Mouse (Mus musculus): ENCODE results near the gene Klf11. TPM values are rescaled to one million over a fixed set of nuclear protein-coding genes. Genes with fewer than 3 reads are reported as not detected.

Gene Klf11
- polyA plus RNA-seq, 1 experiment = not detected

DNA sequence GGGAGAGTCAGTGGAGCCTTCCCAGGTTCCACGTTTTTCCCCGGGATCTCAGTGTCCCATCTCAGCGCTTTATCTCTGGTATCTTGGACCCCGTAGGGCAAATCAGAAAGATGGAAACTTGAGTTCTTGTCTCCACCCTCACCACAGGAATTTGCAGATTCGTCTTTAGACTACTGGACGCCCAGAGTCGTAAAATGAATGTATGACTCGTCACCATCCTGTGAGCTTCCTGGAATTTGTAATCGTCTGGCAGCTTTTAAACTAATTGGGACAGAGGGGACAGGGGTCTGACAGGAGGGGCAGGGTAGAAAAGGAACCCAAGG is 56.4 kb downstream of the Klf11 start:
- H3K4me3 ChIP-seq (ENCODE audit: insufficient read depth, low read depth, low read length) = no peak overlapping the region
- H3K4me1 ChIP-seq (ENCODE audit: control insufficient read depth, insufficient read depth, low read length) = peaks cover 8% of the 10 kb centered on the region
- TF ChIP-seq POLR2A (IDR thresholded peaks at IDR 0.05; ENCODE audit: insufficient read depth, low read depth, low read length) (no peak), CTCF (IDR thresholded peaks at IDR 0.05; ENCODE audit: insufficient read depth, low read depth, low read length) (no peak)
- WGBS = 2% methylated on average over 9 of the region's 9 CpGs
- H3K27ac ChIP-seq (ENCODE audit: insufficient read depth, low read depth, low read length) = no peak overlapping the region

DNA sequence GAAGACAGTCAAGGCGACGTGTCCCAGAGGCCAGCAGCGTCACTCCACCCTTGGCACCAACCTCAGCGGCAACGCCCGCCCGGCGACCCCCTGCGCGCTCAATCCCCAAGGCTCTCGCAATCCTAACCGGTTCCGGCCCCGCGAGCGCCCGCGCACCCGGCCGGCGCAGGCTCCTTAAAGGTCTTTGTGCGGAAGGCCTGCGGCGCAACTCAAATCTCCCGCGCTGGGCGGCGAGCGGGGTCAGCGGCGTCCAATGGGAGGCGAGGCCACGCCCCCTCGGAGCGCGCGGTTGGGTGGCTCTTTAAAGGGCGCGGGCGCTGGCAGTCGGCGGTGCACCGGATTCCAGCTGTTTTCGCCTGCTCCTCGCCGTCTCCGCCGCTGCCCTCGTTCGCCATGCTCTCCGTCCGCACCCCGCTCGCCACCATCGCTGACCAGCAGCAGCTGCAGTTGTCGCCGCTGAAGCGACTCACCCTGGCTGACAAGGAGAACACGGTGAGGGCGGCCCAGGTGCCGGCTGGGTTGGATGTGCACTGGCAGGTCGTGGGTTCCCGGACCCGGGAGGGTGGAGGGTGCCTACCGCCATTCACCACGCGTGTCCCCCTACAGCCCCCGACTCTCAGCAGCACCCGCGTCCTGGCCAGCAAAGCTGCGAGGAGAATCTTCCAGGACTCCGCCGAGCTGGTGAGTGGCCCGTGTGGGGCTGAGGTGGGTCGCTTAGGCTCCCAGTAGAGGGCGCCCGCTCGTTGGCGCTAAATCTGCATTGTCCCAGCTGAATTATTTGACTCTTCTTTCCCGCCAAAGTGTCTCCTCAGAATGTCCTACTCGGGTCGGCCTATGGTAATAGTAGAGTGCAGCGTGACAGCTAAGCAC is 57.1 kb downstream of the Klf11 start, which contains the start of gene Rrm2:
Gene Rrm2, plus strand, starts transcription at position 288 of the 870 bp plus-strand sequence.
- under 1% methylated on average over 83 of the region's 83 CpGs for WGBS
- TF ChIP-seq POLR2A (IDR thresholded peaks at IDR 0.05; ENCODE audit: insufficient read depth, low read depth, low read length) (no peak), CTCF (IDR thresholded peaks at IDR 0.05; ENCODE audit: insufficient read depth, low read depth, low read length) (peak; percentile 59)
- Histone ChIP-seq H3K27ac (ENCODE audit: insufficient read depth, low read depth, low read length) (no peak within 1 kb of the TSS), H3K4me1 (ENCODE audit: control insufficient read depth, insufficient read depth, low read length) (peaks cover 8% of the 10 kb centered on the region), H3K4me3 (ENCODE audit: insufficient read depth, low read depth, low read length) (peak within 1 kb of the TSS; percentile 84)

DNA sequence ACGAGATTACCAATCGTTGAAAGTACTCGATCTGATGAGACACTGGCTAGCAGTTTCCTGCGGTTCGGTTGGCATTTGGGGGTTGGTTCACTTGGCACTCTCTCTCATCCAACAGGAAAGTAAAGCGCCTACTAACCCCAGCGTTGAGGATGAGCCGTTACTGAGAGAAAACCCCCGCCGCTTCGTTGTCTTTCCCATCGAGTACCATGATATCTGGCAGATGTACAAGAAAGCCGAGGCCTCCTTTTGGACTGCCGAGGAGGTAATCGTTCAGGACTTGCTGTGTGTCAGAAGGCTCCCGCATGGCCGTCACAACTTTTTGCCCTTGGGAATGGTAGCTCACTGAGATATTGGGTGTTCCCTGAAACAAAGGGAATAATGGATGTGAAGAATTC is 57.7 kb downstream of the Klf11 start:
- Histone ChIP-seq H3K27ac (ENCODE audit: insufficient read depth, low read depth, low read length) (no peak overlapping the region), H3K4me1 (ENCODE audit: control insufficient read depth, insufficient read depth, low read length) (peaks cover 8% of the 10 kb centered on the region), H3K4me3 (ENCODE audit: insufficient read depth, low read depth, low read length) (peak overlapping the region; percentile 84; the same call in 1 of the 2 replicates)
- no peak for TF ChIP-seq CTCF (IDR thresholded peaks at IDR 0.05; ENCODE audit: insufficient read depth, low read depth, low read length)
- TF ChIP-seq POLR2A (IDR thresholded peaks at IDR 0.05; ENCODE audit: insufficient read depth, low read depth, low read length) = no peak
- 3% methylated on average over 17 of the region's 17 CpGs for WGBS

DNA sequence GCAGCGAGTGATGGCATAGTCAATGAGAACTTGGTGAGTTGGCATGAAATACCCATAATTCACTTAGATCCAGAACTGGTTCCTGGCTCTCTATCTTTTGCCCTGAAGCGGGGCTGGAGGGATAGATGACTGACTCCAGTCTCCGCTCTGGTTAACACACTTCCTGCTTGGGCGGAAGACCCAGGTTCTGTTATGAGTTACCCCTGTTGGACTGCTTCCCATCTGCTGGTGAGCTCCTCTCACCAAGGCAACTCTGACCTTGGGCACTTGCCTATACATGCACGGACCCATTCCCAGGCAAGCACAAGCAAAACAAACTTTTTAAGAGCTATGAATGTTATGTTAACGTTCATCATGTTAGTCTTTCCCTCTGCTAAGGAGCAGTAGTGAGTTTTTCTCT is 58.3 kb downstream of the Klf11 start:
- H3K4me3 ChIP-seq (ENCODE audit: insufficient read depth, low read depth, low read length) = no peak overlapping the region
- 35% methylated on average over 6 of the region's 6 CpGs for WGBS
- no peak for TF ChIP-seq CTCF (IDR thresholded peaks at IDR 0.05; ENCODE audit: insufficient read depth, low read depth, low read length)
- TF ChIP-seq POLR2A (IDR thresholded peaks at IDR 0.05; ENCODE audit: insufficient read depth, low read depth, low read length) = no peak

DNA sequence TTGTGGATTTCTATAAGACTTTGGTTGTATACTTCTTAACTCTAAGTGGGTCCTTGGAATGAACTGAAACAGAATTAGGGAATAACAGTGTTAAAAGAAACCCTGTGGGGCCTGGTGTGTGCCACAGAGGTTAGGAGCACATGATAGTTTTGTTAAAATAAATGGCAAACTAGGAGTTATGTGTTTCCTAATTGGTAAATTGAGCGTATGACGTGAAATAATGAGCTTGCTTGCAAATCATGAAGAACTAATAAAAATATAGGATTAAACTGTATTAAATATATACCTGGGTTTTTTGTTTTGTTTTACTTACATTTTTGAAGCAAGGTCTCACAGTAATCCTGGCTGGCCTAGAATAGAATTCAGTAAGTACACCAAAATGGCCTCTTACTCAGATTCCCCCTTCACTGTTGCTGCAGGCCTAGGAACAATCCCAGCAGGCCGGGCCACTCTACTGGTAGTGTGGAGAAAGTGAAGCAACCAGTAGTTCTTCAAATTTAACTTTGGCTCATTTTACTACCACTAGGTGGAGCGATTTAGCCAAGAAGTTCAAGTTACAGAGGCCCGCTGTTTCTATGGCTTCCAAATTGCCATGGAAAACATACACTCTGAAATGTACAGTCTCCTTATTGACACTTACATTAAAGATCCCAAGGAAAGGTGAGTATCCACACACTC is 58.9 kb downstream of the Klf11 start:
- peaks cover 8% of the 10 kb centered on the region for H3K4me1 ChIP-seq (ENCODE audit: control insufficient read depth, insufficient read depth, low read length)
- TF ChIP-seq POLR2A (IDR thresholded peaks at IDR 0.05; ENCODE audit: insufficient read depth, low read depth, low read length) = no peak
- TF ChIP-seq CTCF (IDR thresholded peaks at IDR 0.05; ENCODE audit: insufficient read depth, low read depth, low read length) = no peak
- 22% methylated on average over 5 of the region's 5 CpGs for WGBS
- no peak overlapping the region for H3K27ac ChIP-seq (ENCODE audit: insufficient read depth, low read depth, low read length)
- no peak overlapping the region for H3K4me3 ChIP-seq (ENCODE audit: insufficient read depth, low read depth, low read length)

More for the DNA sequence above, 58.3 kb downstream of the Klf11 start:
- H3K27ac ChIP-seq (ENCODE audit: insufficient read depth, low read depth, low read length) = no peak overlapping the region
- peaks cover 8% of the 10 kb centered on the region for H3K4me1 ChIP-seq (ENCODE audit: control insufficient read depth, insufficient read depth, low read length)

DNA sequence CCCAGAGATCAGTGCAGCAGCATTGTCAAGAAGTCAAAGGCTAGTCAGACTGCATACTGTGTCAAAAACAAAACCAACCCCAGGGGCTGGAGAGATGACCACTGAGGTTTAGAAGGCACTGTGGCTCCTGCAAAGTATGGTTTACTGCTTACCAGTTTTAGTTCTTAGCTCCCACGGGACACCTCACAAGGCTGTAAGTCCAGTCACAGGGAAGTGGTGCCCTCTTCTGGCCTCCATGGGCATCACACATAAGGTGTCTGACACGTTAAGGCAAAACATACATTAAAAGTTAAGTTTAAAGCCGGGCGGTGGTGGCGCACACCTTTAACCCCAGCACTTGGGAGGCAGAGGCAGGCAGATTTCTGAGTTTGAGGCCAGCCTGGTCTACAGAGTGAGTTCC is 59.6 kb downstream of the Klf11 start:
- WGBS = 61% methylated on average over 5 of the region's 5 CpGs
- H3K27ac ChIP-seq (ENCODE audit: insufficient read depth, low read depth, low read length) = no peak overlapping the region
- H3K4me3 ChIP-seq (ENCODE audit: insufficient read depth, low read depth, low read length) = no peak overlapping the region
- TF ChIP-seq POLR2A (IDR thresholded peaks at IDR 0.05; ENCODE audit: insufficient read depth, low read depth, low read length) (no peak), CTCF (IDR thresholded peaks at IDR 0.05; ENCODE audit: insufficient read depth, low read depth, low read length) (no peak)
- peaks cover 8% of the 10 kb centered on the region for H3K4me1 ChIP-seq (ENCODE audit: control insufficient read depth, insufficient read depth, low read length)

Other genes with a start within 250 kb of the Klf11 start
- gene Taf1b, start 152.9 kb upstream of the Klf11 start, polyA plus RNA-seq (2012; ENCODE audit: insufficient read depth, insufficient read length, low replicate concordance, missing spikeins) = not detected in 2 replicates
- not detected in 2 replicates for gene Grhl1, start 79.0 kb upstream of the Klf11 start, polyA plus RNA-seq (2012; ENCODE audit: insufficient read depth, insufficient read length, low replicate concordance, missing spikeins)
- not detected in 2 replicates for gene Cys1, start 30.5 kb downstream of the Klf11 start, polyA plus RNA-seq (2012; ENCODE audit: insufficient read depth, insufficient read length, low replicate concordance, missing spikeins)
- gene Rrm2, start 57.0 kb downstream of the Klf11 start, polyA plus RNA-seq (2012; ENCODE audit: insufficient read depth, insufficient read length, low replicate concordance, missing spikeins) = not detected in 2 replicates
- not detected in 2 replicates for gene Mboat2, start 179.6 kb downstream of the Klf11 start, polyA plus RNA-seq (2012; ENCODE audit: insufficient read depth, insufficient read length, low replicate concordance, missing spikeins)

All from olfactory bulb, adult 2 months (tissue).